Mouse (Mus musculus) naive thymus-derived CD4-positive, alpha-beta T cell, adult 5 months (primary cell): Measurements from ENCODE around the gene Xrn1. TPM values are rescaled to one million over a fixed set of nuclear protein-coding genes. Genes with fewer than 3 reads are reported as not detected.

Experiments
- polyA plus RNA-seq: library from polyadenylated mRNA; unstranded; fragments of 100-300 nt; shearing (Covaris generic); gene quantifications from one replicate; pipeline ENCODE4 v1.2.1, GENCODE M21; 2017

The Xrn1 gene
- 51.6 TPM for polyA plus RNA-seq

DNA sequence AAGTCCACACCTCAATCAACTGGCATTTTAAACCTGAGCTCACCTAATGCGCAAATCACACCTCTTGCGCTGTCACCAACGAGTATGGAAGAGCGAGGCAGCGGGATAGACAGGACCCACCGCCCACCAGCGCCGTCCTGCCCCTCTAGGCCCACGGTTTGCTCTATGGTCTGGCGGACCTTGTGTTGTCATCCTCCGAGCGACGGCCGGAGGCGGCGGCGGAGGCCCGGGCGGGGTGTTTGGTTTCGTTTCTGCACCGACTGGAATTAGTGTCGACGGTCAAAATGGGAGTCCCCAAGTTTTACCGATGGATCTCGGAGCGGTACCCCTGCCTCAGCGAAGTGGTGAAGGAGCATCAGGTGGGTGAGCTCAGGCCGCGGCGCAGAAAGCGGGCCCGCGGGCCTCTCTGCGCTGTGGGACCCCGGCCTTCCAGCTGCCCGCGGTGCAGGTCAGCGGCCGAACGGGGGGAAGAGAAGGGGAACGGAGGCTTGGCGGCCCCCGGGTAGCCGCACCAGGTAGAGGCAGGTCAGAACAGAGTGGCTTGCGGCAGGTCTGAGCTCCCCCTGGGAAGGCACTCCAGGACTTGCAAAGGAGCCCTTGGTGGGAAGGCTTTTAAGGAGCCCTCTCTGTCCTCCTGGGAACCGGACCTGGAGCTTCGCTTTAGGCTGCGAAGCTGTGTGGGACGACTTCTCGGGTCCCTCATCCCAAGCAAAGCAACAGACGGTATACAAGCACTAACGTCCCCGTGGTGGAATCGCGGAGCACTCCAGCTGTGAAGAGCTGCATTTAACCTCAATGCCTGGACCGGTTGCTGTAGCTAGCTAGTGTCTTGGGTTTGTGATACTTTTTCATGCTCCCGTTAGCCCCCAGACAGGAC, at the start of gene Xrn1:
TSS of gene Xrn1 (plus strand) at position 176 of the 877 bp plus-strand sequence.

Other genes with a start within 250 kb of the Xrn1 start
- not detected for gene Trpc1, start 204.4 kb upstream of the Xrn1 start, polyA plus RNA-seq
- 0.09 TPM for gene Pls1, start 109.4 kb upstream of the Xrn1 start, polyA plus RNA-seq
- gene Atr, start 97.2 kb upstream of the Xrn1 start, polyA plus RNA-seq: 29.5 TPM
- gene Gk5, start 164.6 kb downstream of the Xrn1 start, polyA plus RNA-seq: 5.4 TPM
- gene Tfdp2, start 241.5 kb downstream of the Xrn1 start, polyA plus RNA-seq: 31.2 TPM